In the genomic region with DNA sequence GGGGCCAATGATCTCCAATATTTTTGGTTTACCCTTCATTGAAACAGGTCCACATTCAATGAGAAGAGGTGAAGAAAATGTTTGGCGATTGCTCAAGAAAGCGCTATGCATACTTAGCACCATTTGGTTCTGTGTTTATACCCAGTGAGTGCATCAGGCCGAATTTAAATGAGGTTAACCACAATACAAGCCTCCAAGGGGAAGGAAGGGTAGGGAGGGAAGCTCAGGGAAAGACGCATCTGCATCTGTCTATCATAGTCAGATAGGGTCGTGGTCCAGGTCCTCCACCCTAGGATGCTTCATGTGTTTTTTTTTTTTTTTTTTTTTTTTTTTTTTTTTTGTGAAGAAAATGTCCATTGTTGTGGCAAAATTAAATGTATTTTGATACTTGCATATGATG, we compare ENCODE assay signal across 17 mouse cellular contexts.
"Had no signal": no experiment of that assay in that cellular context is flagged by ENCODE, and none has a peak within 500 bp of the region (broad histone marks: within the 10 kb centered on the region; RNA-seq: fewer than 3 reads in every experiment).

No protein-coding gene starts in this region.

- ATAC-seq: midbrain, embryonic 13.5 days; midbrain, embryonic 15.5 days had no signal

- H3K27me3 ChIP-seq: midbrain, embryonic 13.5 days; midbrain, embryonic 15.5 days; neural tube, embryonic 13.5 days; neural tube, embryonic 15.5 days had no signal

- DNase-seq: lung, adult 18-20 months; lung, embryonic 14.5 days; lung, postnatal 10 days; lung, postnatal 4 days; retina, postnatal 1 day; right cerebral cortex, adult 18-20 months; right cerebral cortex, postnatal 25 days; right cerebral cortex, postnatal 4 days; spleen, adult 18-20 months; thymus, adult 18-20 months; thymus, postnatal 14 days; thymus, postnatal 36 days had no signal

- H3K9ac ChIP-seq: lung, embryonic 14.5 days; midbrain, embryonic 13.5 days; midbrain, embryonic 15.5 days; neural tube, embryonic 13.5 days; neural tube, embryonic 15.5 days had no signal

- H3K36me3 ChIP-seq: midbrain, embryonic 10.5 days; midbrain, embryonic 13.5 days; midbrain, embryonic 15.5 days; neural tube, embryonic 13.5 days; neural tube, embryonic 15.5 days had no signal

- H3K4me2 ChIP-seq: lung, embryonic 14.5 days; midbrain, embryonic 13.5 days; midbrain, embryonic 15.5 days; neural tube, embryonic 13.5 days; neural tube, embryonic 15.5 days had no signal

- H3K4me3 ChIP-seq: midbrain, embryonic 10.5 days; midbrain, embryonic 13.5 days; midbrain, embryonic 15.5 days; neural tube, embryonic 13.5 days; neural tube, embryonic 15.5 days had no signal

- H3K4me1 ChIP-seq: midbrain, embryonic 13.5 days; midbrain, embryonic 15.5 days; neural tube, embryonic 13.5 days; neural tube, embryonic 15.5 days had no signal

- H3K27ac ChIP-seq: midbrain, embryonic 10.5 days; midbrain, embryonic 13.5 days; midbrain, embryonic 15.5 days; neural tube, embryonic 13.5 days; neural tube, embryonic 15.5 days had no signal

- H3K9me3 ChIP-seq: midbrain, embryonic 10.5 days; midbrain, embryonic 13.5 days; midbrain, embryonic 15.5 days; neural tube, embryonic 13.5 days; neural tube, embryonic 15.5 days had no signal
